Mouse (Mus musculus) forebrain, postnatal 0 days (tissue): ENCODE measurements at regions not wholly inside any gene's neighbourhood (a gene's known extent, or its start where the extent isn't known, plus 50 kb on each side); places are given as distances from the start of the nearest gene placed in this dataset.

Source experiments
- ATAC-seq: fragments of 200-750 bp; cut with Nextera tagmentation; 2 replicates; pipeline ENCODE4 v1.8.0; 2017; ENCODE audit warnings: mild to moderate bottlenecking, moderate library complexity
- DNase-seq: peaks from one replicate; pipeline ENCODE4 v3.0.0-alpha.2; 2015
- H3K27ac ChIP-seq: fragments of 300-500 bp; sonication (generic); 2 replicates; pipeline ENCODE4 v1.5.1; 2014; ENCODE audit warnings: low read depth, mild to moderate bottlenecking, antibody characterized with exemption, low read length, moderate library complexity, mixed read lengths
- H3K27me3 ChIP-seq: fragments of 300-500 bp; sonication (generic); 2 replicates; pipeline ENCODE4 v1.6.1; 2014; ENCODE audit warnings: mild to moderate bottlenecking, low read length, mixed read lengths; ENCODE audit not compliant: insufficient read depth
- H3K36me3 ChIP-seq: fragments of 300-500 bp; sonication (generic); 2 replicates; pipeline ENCODE4 v1.6.1; 2014; ENCODE audit warnings: mild to moderate bottlenecking, moderate library complexity; ENCODE audit not compliant: insufficient read depth
- H3K4me1 ChIP-seq: fragments of 300-500 bp; sonication (generic); 2 replicates; pipeline ENCODE4 v1.6.1; 2014; ENCODE audit warnings: antibody characterized with exemption; ENCODE audit not compliant: insufficient read depth
- H3K4me2 ChIP-seq: fragments of 300-500 bp; sonication (generic); 2 replicates; pipeline ENCODE4 v1.6.1; 2014; ENCODE audit warnings: low read depth, mild to moderate bottlenecking, moderate library complexity
- H3K4me3 ChIP-seq: fragments of 300-500 bp; sonication (generic); 2 replicates; pipeline ENCODE4 v1.5.1; 2014; ENCODE audit warnings: low read depth, low read length, mixed read lengths
- H3K9ac ChIP-seq: fragments of 300-500 bp; sonication (generic); 2 replicates; pipeline ENCODE4 v1.6.1; 2014; ENCODE audit warnings: mild to moderate bottlenecking
- H3K9me3 ChIP-seq: fragments of 300-500 bp; sonication (generic); 2 replicates; pipeline ENCODE4 v1.6.1; 2016; ENCODE audit warnings: low read length
- CTCF ChIP-seq: sonication (generic); IDR thresholded peaks from 2 replicates; pipeline ENCODE4 v1.5.1; 2016; ENCODE audit warnings: antibody characterized with exemption, control low read depth, low read depth
- WGBS: fragments of 180-500 bp; shearing (Covaris S2); extraction: QIAGEN DNeasy Blood & Tissue Kit; methylation state at CpG from one replicate; pipeline ENCODE4 v1.1.7; 2014; 5-methylcytosine and 5-hydroxymethylcytosine counted together

- WGBS, result 41% methylated on average over 16 of the region's 16 CpGs
- DNase-seq (peak; percentile 58), ATAC-seq (peak; percentile 71)
- Histone ChIP-seq H3K27me3 (no peaks in the 10 kb centered on the region), H3K4me2 (peak overlapping the region; percentile 26; the same call in 1 of the 2 replicates), H3K4me3 (no peak overlapping the region), H3K27ac (peak overlapping the region; percentile 74), H3K9ac (0 out of 2 replicates have a peak overlapping the region, but pooled peaks have one; percentile 28), H3K9me3 (no peaks in the 10 kb centered on the region), H3K4me1 (peaks cover 17% of the 10 kb centered on the region), H3K36me3 (no peaks in the 10 kb centered on the region)
- peak; percentile 29; the same call in 1 of the 2 replicates for TF ChIP-seq CTCF
These were observed 53.3 kb upstream of the Ptgfrn start for GRCm38 (mm10) chr3:101163160-101163990.

- peaks cover 17% of the 10 kb centered on the region for H3K4me1 ChIP-seq
- peak overlapping the region; percentile 26 for H3K4me2 ChIP-seq
- 37% methylated on average over 14 of the region's 14 CpGs for WGBS
- no peak for TF ChIP-seq CTCF
- H3K36me3 ChIP-seq, result no peaks in the 10 kb centered on the region
- ATAC-seq (peak; percentile 62), DNase-seq (peak; percentile 59)
- no peaks in the 10 kb centered on the region for H3K9me3 ChIP-seq
- H3K9ac ChIP-seq, result peak overlapping the region; percentile 28; the same call in 1 of the 2 replicates
- no peaks in the 10 kb centered on the region for H3K27me3 ChIP-seq
- peak overlapping the region; percentile 74 for H3K27ac ChIP-seq
- no peak overlapping the region for H3K4me3 ChIP-seq
These were observed 52.6 kb upstream of the Ptgfrn start for GRCm38 (mm10) chr3:101162536-101163159.

GRCm38 (mm10) chr3:101161941-101162531 is 52.0 kb upstream of the Ptgfrn start:
- peak; percentile 29 for ATAC-seq
- no peaks in the 10 kb centered on the region for H3K36me3 ChIP-seq
- H3K27me3 ChIP-seq, result no peaks in the 10 kb centered on the region
- H3K4me2 ChIP-seq, result peak overlapping the region; percentile 26; the same call in 1 of the 2 replicates
- peaks cover 17% of the 10 kb centered on the region for H3K4me1 ChIP-seq
- H3K27ac ChIP-seq, result no peak overlapping the region
- 34% methylated on average over 14 of the region's 14 CpGs for WGBS
- H3K9ac ChIP-seq, result no peak overlapping the region
- no peak for TF ChIP-seq CTCF
- DNase-seq, result peak; percentile 50
- H3K4me3 ChIP-seq, result no peak overlapping the region
- no peaks in the 10 kb centered on the region for H3K9me3 ChIP-seq

- no peak overlapping the region for H3K27ac ChIP-seq
- H3K4me3 ChIP-seq, result no peak overlapping the region
- no peak for DNase-seq
- H3K4me2 ChIP-seq, result no peak overlapping the region
- TF ChIP-seq CTCF, result no peak
- H3K27me3 ChIP-seq, result no peaks in the 10 kb centered on the region
- H3K4me1 ChIP-seq, result peaks cover 17% of the 10 kb centered on the region
- H3K36me3 ChIP-seq, result no peaks in the 10 kb centered on the region
- no peak overlapping the region for H3K9ac ChIP-seq
- ATAC-seq, result no peak
- no peaks in the 10 kb centered on the region for H3K9me3 ChIP-seq
- 24% methylated on average over 11 of the region's 11 CpGs for WGBS
These were observed 51.4 kb upstream of the Ptgfrn start for GRCm38 (mm10) chr3:101161421-101161940.
